Mouse (Mus musculus) kidney, embryonic 16.5 days (tissue): ENCODE data around the gene Vps9d1. TPM values are rescaled to one million over a fixed set of nuclear protein-coding genes. Genes with fewer than 3 reads are reported as not detected.
A peak's percentile ranks its signal among the peaks of the same experiment; 100 is the strongest.

Experiments used
- ATAC-seq: fragments of 200-750 bp; cut with Nextera tagmentation; 2 replicates; pipeline ENCODE4 v1.8.0; 2017; ENCODE audit warnings: moderate TSS enrichment; ENCODE audit not compliant: low FRiP score, low TSS enrichment
- H3K27ac ChIP-seq: fragments of 300-500 bp; sonication (generic); 2 replicates; pipeline ENCODE4 v1.5.1; 2014; ENCODE audit warnings: low read length
- H3K27me3 ChIP-seq: fragments of 300-500 bp; sonication (generic); 2 replicates; pipeline ENCODE4 v1.6.1; 2014; ENCODE audit warnings: low read length, control low read depth, mixed read lengths; ENCODE audit not compliant: insufficient read depth
- H3K36me3 ChIP-seq: fragments of 300-500 bp; sonication (generic); 2 replicates; pipeline ENCODE4 v1.6.1; 2014; ENCODE audit warnings: low read length, control low read depth, mixed read lengths; ENCODE audit not compliant: insufficient read depth
- H3K4me1 ChIP-seq: fragments of 300-500 bp; sonication (generic); 2 replicates; pipeline ENCODE4 v1.6.1; 2014; ENCODE audit warnings: low read length, control low read depth, mixed read lengths; ENCODE audit not compliant: insufficient read depth
- H3K4me2 ChIP-seq: fragments of 300-500 bp; sonication (generic); replicated peaks from 2 replicates; pipeline ENCODE4 v1.6.1; 2014; ENCODE audit warnings: low read depth, low read length
- H3K4me3 ChIP-seq: fragments of 300-500 bp; sonication (generic); 2 replicates; pipeline ENCODE4 v1.5.1; 2014; ENCODE audit warnings: mild to moderate bottlenecking, low read length
- H3K9ac ChIP-seq: fragments of 300-500 bp; sonication (generic); replicated peaks from 2 replicates; pipeline ENCODE4 v1.6.1; 2014; ENCODE audit warnings: low read length
- H3K9me3 ChIP-seq: fragments of 300-500 bp; sonication (generic); 2 replicates; pipeline ENCODE4 v1.6.1; 2016; ENCODE audit warnings: low read length, control low read depth
- WGBS: fragments of 180-500 bp; shearing (Covaris S2); extraction: QIAGEN DNeasy Blood & Tissue Kit; methylation state at CpG from one replicate; pipeline ENCODE4 v1.1.7; 2014; 5-methylcytosine and 5-hydroxymethylcytosine counted together
- polyA plus RNA-seq: library from polyadenylated mRNA; unstranded; fragments of >200 nt; fragmentation: Nextera tagmentation; extraction: Ambion mirVana; gene quantifications from 2 replicates; pipeline ENCODE4 v1.2.1, GENCODE M21; 2015

Gene Vps9d1
- polyA plus RNA-seq, result 25.8 and 31.7 TPM in 2 replicates

- Histone ChIP-seq H3K4me2 (peak within 1 kb of the TSS; percentile 86), H3K4me1 (peaks cover 22% of the 10 kb centered on the region), H3K36me3 (peaks cover 29% of the 10 kb centered on the region), H3K27ac (peak within 1 kb of the TSS; percentile 72), H3K4me3 (peak within 1 kb of the TSS; percentile 97), H3K9ac (peak within 1 kb of the TSS; percentile 97), H3K9me3 (no peaks in the 10 kb centered on the region), H3K27me3 (no peaks in the 10 kb centered on the region)
- under 1% methylated on average over 79 of the region's 99 CpGs for WGBS
- ATAC-seq, result peak; percentile 97
These were observed at the start of gene Vps9d1, which contains the start of gene Zfp276 for GRCm38 (mm10) chr8:123254099-123254885. Gene Vps9d1, minus strand, starts transcription at chr8:123254348. Gene Zfp276, plus strand, starts transcription at chr8:123254195.

- no peak overlapping the region for H3K27ac ChIP-seq
- ATAC-seq, result no peak
- no peaks in the 10 kb centered on the region for H3K9me3 ChIP-seq
- no peak overlapping the region for H3K4me3 ChIP-seq
- no peak overlapping the region for H3K9ac ChIP-seq
- H3K4me1 ChIP-seq, result no peaks in the 10 kb centered on the region
- H3K4me2 ChIP-seq, result no peak overlapping the region
- H3K36me3 ChIP-seq, result peaks cover 11% of the 10 kb centered on the region; the same call in 1 of the 2 replicates
- H3K27me3 ChIP-seq, result no peaks in the 10 kb centered on the region
- WGBS, result 93% methylated on average over 11 of the region's 11 CpGs
These were observed 44.2 kb upstream of the Vps9d1 start for GRCm38 (mm10) chr8:123298301-123298700.

DNA sequence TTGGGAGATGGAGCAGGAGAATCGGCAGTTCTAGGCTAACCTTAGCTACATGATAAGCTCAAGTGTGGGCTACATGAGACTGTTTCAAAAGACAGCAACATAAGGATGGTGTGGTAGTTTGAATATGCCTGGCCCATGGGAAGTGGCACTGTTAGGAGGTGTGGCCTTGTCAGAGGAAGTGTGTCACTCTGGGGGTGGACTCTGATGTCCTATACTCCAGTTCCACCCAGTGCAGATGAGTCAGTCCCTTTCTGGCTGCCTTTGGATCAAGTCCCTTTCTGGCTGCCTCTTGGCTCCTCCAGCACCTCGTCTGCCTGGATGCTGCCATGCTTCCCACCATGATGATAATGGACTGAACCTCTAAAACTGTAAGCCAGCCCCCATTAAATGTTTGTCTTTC lies 38.6 kb upstream of the Vps9d1 start:
- Histone ChIP-seq H3K4me1 (no peaks in the 10 kb centered on the region), H3K27ac (no peak overlapping the region), H3K4me2 (no peak overlapping the region), H3K9ac (no peak overlapping the region), H3K9me3 (no peaks in the 10 kb centered on the region), H3K27me3 (no peaks in the 10 kb centered on the region), H3K36me3 (peaks cover 21% of the 10 kb centered on the region), H3K4me3 (no peak overlapping the region)
- 88% methylated on average over 2 of the region's 2 CpGs for WGBS
- ATAC-seq, result no peak

- Histone ChIP-seq H3K4me1 (no peaks in the 10 kb centered on the region), H3K4me3 (no peak overlapping the region), H3K27me3 (no peaks in the 10 kb centered on the region), H3K9ac (no peak overlapping the region), H3K4me2 (no peak overlapping the region), H3K36me3 (peaks cover 22% of the 10 kb centered on the region), H3K9me3 (no peaks in the 10 kb centered on the region), H3K27ac (no peak overlapping the region)
- 89% methylated on average over 3 of the region's 3 CpGs for WGBS
- no peak for ATAC-seq
These were observed 38.1 kb upstream of the Vps9d1 start for GRCm38 (mm10) chr8:123292281-123292680.

DNA sequence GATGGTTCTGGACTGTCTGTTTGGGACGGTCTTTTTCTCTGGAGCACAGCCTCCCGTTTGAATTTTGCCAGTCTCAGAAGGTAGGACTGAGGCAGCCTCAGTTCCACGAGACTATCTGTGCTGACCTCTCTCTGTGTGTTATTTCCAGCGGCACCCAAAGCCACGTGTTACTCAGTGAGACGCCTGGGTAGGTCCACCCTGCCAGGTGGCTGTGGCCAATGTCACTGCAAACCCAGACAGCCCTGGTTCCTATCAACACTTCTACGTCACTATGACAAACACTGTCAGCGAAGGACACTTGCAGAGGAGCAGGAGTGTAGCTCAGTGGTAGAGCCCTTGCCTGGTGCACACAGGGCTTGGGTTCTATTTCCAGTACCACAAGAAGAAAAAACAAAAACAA lies 37.6 kb upstream of the Vps9d1 start:
- Histone ChIP-seq H3K4me1 (no peaks in the 10 kb centered on the region), H3K36me3 (peaks cover 26% of the 10 kb centered on the region), H3K4me3 (no peak overlapping the region), H3K9me3 (no peaks in the 10 kb centered on the region), H3K27ac (no peak overlapping the region), H3K9ac (no peak overlapping the region), H3K4me2 (no peak overlapping the region), H3K27me3 (no peaks in the 10 kb centered on the region)
- no peak for ATAC-seq
- WGBS, result 89% methylated on average over 8 of the region's 8 CpGs

- whole genome bisulfite sequencing, result 98% methylated on average over 8 of the region's 8 CpGs
- ATAC-seq, result no peak
- Histone ChIP-seq H3K4me2 (no peak overlapping the region), H3K27me3 (no peaks in the 10 kb centered on the region), H3K9ac (no peak overlapping the region), H3K4me3 (no peak overlapping the region), H3K36me3 (peaks cover 20% of the 10 kb centered on the region), H3K4me1 (no peaks in the 10 kb centered on the region), H3K9me3 (no peaks in the 10 kb centered on the region), H3K27ac (no peak overlapping the region)
These were observed 36.5 kb upstream of the Vps9d1 start for GRCm38 (mm10) chr8:123290679-123291078.

DNA sequence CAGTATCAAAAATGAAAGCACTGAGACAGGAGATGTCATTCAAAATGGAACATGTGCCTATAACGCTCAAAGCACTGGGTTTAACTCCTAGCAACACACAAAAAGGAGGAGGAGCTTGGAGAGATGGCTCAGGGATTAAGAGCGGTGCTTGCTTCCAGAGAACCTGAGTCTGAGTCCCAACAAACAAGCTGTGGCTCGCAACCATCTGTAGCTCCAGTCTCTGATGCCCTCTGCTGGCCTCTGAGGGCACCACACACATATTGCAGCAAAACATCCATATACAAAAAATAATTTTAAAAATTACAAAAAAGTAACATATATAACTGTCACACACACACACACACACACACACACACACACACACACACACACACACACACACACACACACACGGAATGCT lies 36.0 kb upstream of the Vps9d1 start:
- WGBS, result 82% methylated on average over 4 of the region's 4 CpGs
- ATAC-seq, result no peak
- H3K36me3 ChIP-seq, result peaks cover 17% of the 10 kb centered on the region

GRCm38 (mm10) chr8:123287362-123287761 lies 33.2 kb upstream of the Vps9d1 start:
- no peaks in the 10 kb centered on the region for H3K9me3 ChIP-seq

More for the DNA sequence above, 36.0 kb upstream of the Vps9d1 start:
- no peaks in the 10 kb centered on the region for H3K4me1 ChIP-seq
- H3K4me2 ChIP-seq, result no peak overlapping the region
- H3K27me3 ChIP-seq, result no peaks in the 10 kb centered on the region
- no peak overlapping the region for H3K27ac ChIP-seq
- no peak overlapping the region for H3K4me3 ChIP-seq
- H3K9me3 ChIP-seq, result no peaks in the 10 kb centered on the region
- no peak overlapping the region for H3K9ac ChIP-seq

GRCm38 (mm10) chr8:123284493-123284892 lies 30.3 kb upstream of the Vps9d1 start:
- Histone ChIP-seq H3K4me3 (no peak overlapping the region), H3K4me2 (no peak overlapping the region), H3K27me3 (no peaks in the 10 kb centered on the region), H3K36me3 (peaks cover 38% of the 10 kb centered on the region), H3K9ac (no peak overlapping the region), H3K4me1 (no peaks in the 10 kb centered on the region), H3K9me3 (no peaks in the 10 kb centered on the region), H3K27ac (no peak overlapping the region)
- 91% methylated on average over 5 of the region's 5 CpGs for WGBS
- no peak for ATAC-seq

More at GRCm38 (mm10) chr8:123287362-123287761, 33.2 kb upstream of the Vps9d1 start:
- Histone ChIP-seq H3K4me1 (no peaks in the 10 kb centered on the region), H3K36me3 (peaks cover 25% of the 10 kb centered on the region), H3K4me3 (no peak overlapping the region), H3K27me3 (no peaks in the 10 kb centered on the region), H3K27ac (no peak overlapping the region), H3K9ac (no peak overlapping the region), H3K4me2 (no peak overlapping the region)
- WGBS, result 96% methylated on average over 17 of the region's 17 CpGs
- no peak for ATAC-seq

GRCm38 (mm10) chr8:123283991-123284390 lies 29.8 kb upstream of the Vps9d1 start:
- Histone ChIP-seq H3K4me3 (no peak overlapping the region), H3K4me1 (no peaks in the 10 kb centered on the region), H3K4me2 (no peak overlapping the region), H3K27ac (no peak overlapping the region), H3K9ac (no peak overlapping the region), H3K36me3 (peaks cover 33% of the 10 kb centered on the region), H3K9me3 (no peaks in the 10 kb centered on the region), H3K27me3 (no peaks in the 10 kb centered on the region)
- WGBS, result 87% methylated on average over 7 of the region's 7 CpGs
- ATAC-seq, result no peak
